Comparison of ENCODE assay signal across 31 mouse cellular contexts in the genomic region with DNA sequence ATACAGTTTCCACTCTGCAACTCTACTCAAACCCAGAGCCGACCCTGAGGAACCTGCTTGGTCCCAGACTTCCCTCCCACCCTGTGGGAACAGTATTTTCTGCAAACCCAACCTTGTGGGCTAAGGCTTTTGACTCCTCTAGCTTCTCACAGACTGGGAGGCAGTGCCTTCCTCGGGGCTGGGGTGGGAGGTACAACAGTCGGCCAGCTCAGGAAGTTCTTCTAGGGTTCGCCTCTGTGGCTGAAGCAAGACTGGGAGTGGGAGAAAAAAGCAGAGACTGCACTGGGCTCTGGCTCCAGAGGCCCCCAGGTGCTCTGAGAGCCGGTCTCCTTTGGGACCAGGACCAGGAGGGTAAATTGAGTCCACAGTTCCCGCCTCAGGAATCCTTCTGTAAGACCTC. TPM values are rescaled to one million over a fixed set of nuclear protein-coding genes. Genes with fewer than 3 reads are reported as not detected.
A peak's percentile ranks its signal among the peaks of the same experiment; 100 is the strongest.
DNase-seq lines count a peak whose midpoint lies in the region; ATAC-seq and TF ChIP-seq lines count a peak whose summit lies in the region.
"Had no signal": no experiment of that assay in that cellular context is flagged by ENCODE, and none has a peak within 500 bp of the region (broad histone marks: within the 10 kb centered on the region; RNA-seq: fewer than 3 reads in every experiment).

No protein-coding gene starts in this region.

- 78% methylated on average over 6 of the region's 6 CpGs for WGBS in hindbrain, embryonic 13.5 days
- WGBS in hindbrain, embryonic 10.5 days: 77% methylated on average over 6 of the region's 6 CpGs
- 58% methylated on average over 6 of the region's 6 CpGs for WGBS in liver, embryonic 13.5 days (ENCODE audit: insufficient replicate concordance)
- WGBS in liver, embryonic 16.5 days (ENCODE audit: insufficient replicate concordance): 64% methylated on average over 6 of the region's 6 CpGs
- 77% methylated on average over 6 of the region's 6 CpGs for WGBS in lung, postnatal 0 days
- 82% methylated on average over 6 of the region's 6 CpGs for WGBS in midbrain, embryonic 11.5 days

- peaks cover 93% of the 10 kb centered on the region for H3K36me3 ChIP-seq in hindbrain, embryonic 13.5 days
- peaks cover 96% of the 10 kb centered on the region for H3K36me3 ChIP-seq in hindbrain, embryonic 10.5 days
- H3K36me3 ChIP-seq in liver, embryonic 13.5 days: peaks cover 98% of the 10 kb centered on the region
- peaks cover 86% of the 10 kb centered on the region for H3K36me3 ChIP-seq in liver, embryonic 16.5 days (ENCODE audit: control insufficient read depth, insufficient read depth)
- peaks cover 33% of the 10 kb centered on the region; the same call in 1 of the 2 replicates for H3K36me3 ChIP-seq in lung, postnatal 0 days (ENCODE audit: insufficient read depth, low read length)
- H3K36me3 ChIP-seq in midbrain, embryonic 11.5 days (ENCODE audit: control insufficient read depth, insufficient read depth, low read length): peaks cover 19% of the 10 kb centered on the region

- no peak overlapping the region for H3K4me2 ChIP-seq in hindbrain, embryonic 13.5 days
- H3K4me2 ChIP-seq in liver, embryonic 13.5 days: no peak overlapping the region
- H3K4me2 ChIP-seq in liver, embryonic 16.5 days (ENCODE audit: low read depth, low read length): no peak overlapping the region
- no peak overlapping the region for H3K4me2 ChIP-seq in lung, postnatal 0 days (replicated peaks; ENCODE audit: low read depth, low read length)
- no peak overlapping the region for H3K4me2 ChIP-seq in midbrain, embryonic 11.5 days
- H3K4me2 ChIP-seq: forebrain, embryonic 13.5 days; heart, embryonic 13.5 days; hindbrain, embryonic 12.5 days; lung, embryonic 14.5 days; midbrain, embryonic 13.5 days; neural tube, embryonic 13.5 days had no signal

- no peak overlapping the region for H3K27ac ChIP-seq in hindbrain, embryonic 13.5 days
- H3K27ac ChIP-seq in hindbrain, embryonic 10.5 days: no peak overlapping the region
- H3K27ac ChIP-seq in liver, embryonic 13.5 days: peak overlapping the region; percentile 99
- H3K27ac ChIP-seq in liver, embryonic 16.5 days (ENCODE audit: low read length): peak overlapping the region; percentile 3
- no peak overlapping the region for H3K27ac ChIP-seq in lung, postnatal 0 days (ENCODE audit: low read length)
- no peak overlapping the region for H3K27ac ChIP-seq in midbrain, embryonic 11.5 days (ENCODE audit: low read depth, low read length)
- H3K27ac ChIP-seq: forebrain, embryonic 13.5 days; gastrocnemius, adult 2 months; heart, adult 2 months; heart, embryonic 13.5 days; hindbrain, embryonic 12.5 days; midbrain, embryonic 13.5 days; neural tube, embryonic 13.5 days had no signal

- 0 out of 2 replicates have a peak overlapping the region, but pooled peaks have one; percentile 35 for H3K9ac ChIP-seq in hindbrain, embryonic 13.5 days
- peak overlapping the region; percentile 28; the same call in 1 of the 2 replicates for H3K9ac ChIP-seq in liver, embryonic 13.5 days
- H3K9ac ChIP-seq in liver, embryonic 16.5 days (ENCODE audit: low read depth, low read length): no peak overlapping the region
- no peak overlapping the region for H3K9ac ChIP-seq in lung, postnatal 0 days (replicated peaks; ENCODE audit: low read depth)
- no peak overlapping the region for H3K9ac ChIP-seq in midbrain, embryonic 11.5 days (ENCODE audit: low read length)
- H3K9ac ChIP-seq: forebrain, embryonic 13.5 days; heart, embryonic 13.5 days; hindbrain, embryonic 12.5 days; lung, embryonic 14.5 days; midbrain, embryonic 13.5 days; neural tube, embryonic 13.5 days had no signal

- TF ChIP-seq CTCF in lung, postnatal 0 days (IDR thresholded peaks at IDR 0.05): no peak

- no peak for DNase-seq in hindbrain, embryonic 10.5 days (ENCODE audit: low spot score)
- no peak for DNase-seq in liver, embryonic 13.5 days
- DNase-seq in liver: no peak
- peak; percentile 38 to 55 for DNase-seq in thymus, postnatal 36 days
- DNase-seq in lung, postnatal 0 days (ENCODE audit: low spot score): no peak
- DNase-seq in midbrain, embryonic 11.5 days (ENCODE audit: low spot score, missing footprints): no peak
- DNase-seq: adrenal gland, adult 2 months; adrenal gland, postnatal 36 days; cerebellum, adult 2 months; cerebellum, postnatal 36 days; gastrocnemius, adult 2 months; gastrocnemius, postnatal 36 days; heart, adult 2 months; heart, postnatal 14 days; kidney, adult 8-10 months; kidney, postnatal 14 days; left cerebral cortex, postnatal 4 days; lung, embryonic 14.5 days; lung, postnatal 36 days had no signal

- H3K4me3 ChIP-seq in hindbrain, embryonic 13.5 days: no peak overlapping the region
- no peak overlapping the region for H3K4me3 ChIP-seq in hindbrain, embryonic 10.5 days
- H3K4me3 ChIP-seq in liver, embryonic 13.5 days (replicated peaks): no peak overlapping the region
- H3K4me3 ChIP-seq in liver, embryonic 16.5 days (ENCODE audit: low read depth, low read length): no peak overlapping the region
- no peak overlapping the region for H3K4me3 ChIP-seq in lung, postnatal 0 days (ENCODE audit: low read depth, low read length)
- H3K4me3 ChIP-seq in midbrain, embryonic 11.5 days (ENCODE audit: low read depth, low read length): no peak overlapping the region
- H3K4me3 ChIP-seq: forebrain, embryonic 13.5 days; gastrocnemius, adult 2 months; heart, adult 2 months; heart, embryonic 13.5 days; hindbrain, embryonic 12.5 days; megakaryocyte, embryonic 14.5 days; midbrain, embryonic 13.5 days; neural tube, embryonic 13.5 days had no signal

- H3K27me3 ChIP-seq in hindbrain, embryonic 13.5 days: no peaks in the 10 kb centered on the region
- H3K27me3 ChIP-seq in hindbrain, embryonic 10.5 days (ENCODE audit: insufficient read depth, poor library complexity, severe bottlenecking): no peaks in the 10 kb centered on the region
- H3K27me3 ChIP-seq in liver, embryonic 13.5 days: no peaks in the 10 kb centered on the region
- H3K27me3 ChIP-seq in liver, embryonic 16.5 days (ENCODE audit: control insufficient read depth, insufficient read depth, low read depth, low read length): no peaks in the 10 kb centered on the region
- no peaks in the 10 kb centered on the region for H3K27me3 ChIP-seq in lung, postnatal 0 days (replicated peaks; ENCODE audit: insufficient read depth, low read length)
- no peaks in the 10 kb centered on the region for H3K27me3 ChIP-seq in midbrain, embryonic 11.5 days (ENCODE audit: control insufficient read depth, insufficient read depth, low read length)
- H3K27me3 ChIP-seq: forebrain, embryonic 13.5 days; heart, embryonic 13.5 days; hindbrain, embryonic 12.5 days; megakaryocyte, embryonic 14.5 days; midbrain, embryonic 13.5 days; neural tube, embryonic 13.5 days had no signal

- no peaks in the 10 kb centered on the region for H3K4me1 ChIP-seq in hindbrain, embryonic 13.5 days (replicated peaks)
- no peaks in the 10 kb centered on the region for H3K4me1 ChIP-seq in hindbrain, embryonic 10.5 days (replicated peaks)
- H3K4me1 ChIP-seq in liver, embryonic 13.5 days (replicated peaks): peaks cover 98% of the 10 kb centered on the region
- H3K4me1 ChIP-seq in liver, embryonic 16.5 days (ENCODE audit: control insufficient read depth, low read depth, low read length): peaks cover 71% of the 10 kb centered on the region
- no peaks in the 10 kb centered on the region for H3K4me1 ChIP-seq in lung, postnatal 0 days (ENCODE audit: insufficient read depth, low read depth, low read length)
- H3K4me1 ChIP-seq in midbrain, embryonic 11.5 days (ENCODE audit: control insufficient read depth, insufficient read depth, low read length): no peaks in the 10 kb centered on the region
- H3K4me1 ChIP-seq: forebrain, embryonic 13.5 days; hindbrain, embryonic 12.5 days; midbrain, embryonic 13.5 days; neural tube, embryonic 13.5 days had no signal

- no peak for ATAC-seq in hindbrain, embryonic 13.5 days (ENCODE audit: low FRiP score)
- ATAC-seq in liver, embryonic 13.5 days (ENCODE audit: low read depth): no peak
- no peak for ATAC-seq in liver, embryonic 16.5 days (ENCODE audit: low read depth)
- ATAC-seq in lung, postnatal 0 days: no peak
- ATAC-seq in midbrain, embryonic 11.5 days (ENCODE audit: low FRiP score): no peak
- ATAC-seq: activated CD4-positive, CD25-positive, alpha-beta regulatory T cell, adult 4 months; CD4-positive, CD25-positive, alpha-beta regulatory T cell, adult 4 months; forebrain, embryonic 13.5 days; intestine, embryonic 16.5 days; midbrain, embryonic 13.5 days had no signal

- no peaks in the 10 kb centered on the region for H3K9me3 ChIP-seq in hindbrain, embryonic 13.5 days
- no peaks in the 10 kb centered on the region for H3K9me3 ChIP-seq in hindbrain, embryonic 10.5 days
- H3K9me3 ChIP-seq in liver, embryonic 13.5 days (replicated peaks): no peaks in the 10 kb centered on the region
- no peaks in the 10 kb centered on the region for H3K9me3 ChIP-seq in liver, embryonic 16.5 days (replicated peaks; ENCODE audit: control insufficient read depth, low read length)
- no peaks in the 10 kb centered on the region for H3K9me3 ChIP-seq in lung, postnatal 0 days (ENCODE audit: low read length)
- no peaks in the 10 kb centered on the region for H3K9me3 ChIP-seq in midbrain, embryonic 11.5 days (ENCODE audit: control insufficient read depth, low read length)
- H3K9me3 ChIP-seq: forebrain, embryonic 13.5 days; heart, embryonic 13.5 days; hindbrain, embryonic 12.5 days; megakaryocyte, embryonic 14.5 days; midbrain, embryonic 13.5 days; neural tube, embryonic 13.5 days had no signal

- TF ChIP-seq EP300 in lung, postnatal 0 days (IDR thresholded peaks at IDR 0.05): no peak

RNA-seq across cellular contexts. Expression of gene Pnpo, which starts 9.1 kb away (rescaled TPM):
- 20.5 and 22.6 TPM in 2 replicates for polyA plus RNA-seq in hindbrain, embryonic 13.5 days (2015; fragmentation: Nextera tagmentation; extraction: Ambion mirVana)
- 31.4 and 36.4 TPM in 2 replicates for polyA plus RNA-seq in hindbrain, embryonic 10.5 days (2016; fragmentation: Nextera tagmentation; extraction: Ambion mirVana)
- 652 and 660 TPM in 2 replicates for polyA plus RNA-seq in liver, embryonic 13.5 days (2015; fragmentation: Nextera tagmentation; extraction: Ambion mirVana)
- 688 and 719 TPM in 2 replicates for polyA plus RNA-seq in liver, embryonic 16.5 days (2015; fragmentation: Nextera tagmentation; extraction: Ambion mirVana)
- 28.7 and 30.0 TPM in 2 replicates for polyA plus RNA-seq in lung, postnatal 0 days (2015; fragmentation: Nextera tagmentation; extraction: Ambion mirVana)
- polyA plus RNA-seq in midbrain, embryonic 11.5 days (2014; fragmentation: Nextera tagmentation; extraction: Ambion mirVana): 23.1 and 24.4 TPM in 2 replicates

RNA-seq across cellular contexts. Expression of gene Prr15l, which starts 25.0 kb away (rescaled TPM):
- 0.29 and 0.43 TPM in 2 replicates for polyA plus RNA-seq in hindbrain, embryonic 13.5 days (2015; fragmentation: Nextera tagmentation; extraction: Ambion mirVana)
- polyA plus RNA-seq in hindbrain, embryonic 10.5 days (2016; fragmentation: Nextera tagmentation; extraction: Ambion mirVana): 0.37 and 0.75 TPM in 2 replicates
- 4.4 and 5.2 TPM in 2 replicates for polyA plus RNA-seq in liver, embryonic 13.5 days (2015; fragmentation: Nextera tagmentation; extraction: Ambion mirVana)
- 4.8 and 7.1 TPM in 2 replicates for polyA plus RNA-seq in liver, embryonic 16.5 days (2015; fragmentation: Nextera tagmentation; extraction: Ambion mirVana)
- polyA plus RNA-seq in lung, postnatal 0 days (2015; fragmentation: Nextera tagmentation; extraction: Ambion mirVana): 126 and 127 TPM in 2 replicates
- 0.12 and 0.19 TPM in 2 replicates for polyA plus RNA-seq in midbrain, embryonic 11.5 days (2014; fragmentation: Nextera tagmentation; extraction: Ambion mirVana)
- polyA plus RNA-seq: adrenal gland, adult 2 months; cerebellum, adult 2 months; frontal cortex, adult 2 months; midbrain, embryonic 13.5 days; neural tube, embryonic 13.5 days had no signal

RNA-seq across cellular contexts. Expression of gene Sp2, which starts 29.9 kb away (rescaled TPM):
- 15.9 and 17.2 TPM in 2 replicates for polyA plus RNA-seq in hindbrain, embryonic 13.5 days (2015; fragmentation: Nextera tagmentation; extraction: Ambion mirVana)
- 29.5 and 31.4 TPM in 2 replicates for polyA plus RNA-seq in hindbrain, embryonic 10.5 days (2016; fragmentation: Nextera tagmentation; extraction: Ambion mirVana)
- polyA plus RNA-seq in liver, embryonic 13.5 days (2015; fragmentation: Nextera tagmentation; extraction: Ambion mirVana): 13.0 and 15.3 TPM in 2 replicates
- polyA plus RNA-seq in liver, embryonic 16.5 days (2015; fragmentation: Nextera tagmentation; extraction: Ambion mirVana): 15.8 and 18.6 TPM in 2 replicates
- 9.1 and 10.6 TPM in 2 replicates for polyA plus RNA-seq in lung, postnatal 0 days (2015; fragmentation: Nextera tagmentation; extraction: Ambion mirVana)
- polyA plus RNA-seq in midbrain, embryonic 11.5 days (2014; fragmentation: Nextera tagmentation; extraction: Ambion mirVana): 22.2 and 26.3 TPM in 2 replicates

RNA-seq across cellular contexts. Expression of gene Cdk5rap3, which starts 36.6 kb away (rescaled TPM):
- 92.9 and 100 TPM in 2 replicates for polyA plus RNA-seq in hindbrain, embryonic 13.5 days (2015; fragmentation: Nextera tagmentation; extraction: Ambion mirVana)
- 112 and 124 TPM in 2 replicates for polyA plus RNA-seq in hindbrain, embryonic 10.5 days (2016; fragmentation: Nextera tagmentation; extraction: Ambion mirVana)
- 39.6 and 44.4 TPM in 2 replicates for polyA plus RNA-seq in liver, embryonic 13.5 days (2015; fragmentation: Nextera tagmentation; extraction: Ambion mirVana)
- 36.9 and 38.8 TPM in 2 replicates for polyA plus RNA-seq in liver, embryonic 16.5 days (2015; fragmentation: Nextera tagmentation; extraction: Ambion mirVana)
- 46.4 and 48.0 TPM in 2 replicates for polyA plus RNA-seq in lung, postnatal 0 days (2015; fragmentation: Nextera tagmentation; extraction: Ambion mirVana)
- 91.4 and 92.8 TPM in 2 replicates for polyA plus RNA-seq in midbrain, embryonic 11.5 days (2014; fragmentation: Nextera tagmentation; extraction: Ambion mirVana)

Comparison
In these comparisons a context has a peak if more than half of its experiments do, and no peak if none do; other contexts are left out.
1. H3K9ac ChIP-seq: peak in hindbrain, embryonic 13.5 days (single experiment) and liver, embryonic 13.5 days (single experiment); none in liver, embryonic 16.5 days (single experiment), lung, postnatal 0 days (single experiment) and midbrain, embryonic 11.5 days (single experiment).
2. H3K27ac ChIP-seq: peak in liver, embryonic 13.5 days (single experiment) and liver, embryonic 16.5 days (single experiment); none in hindbrain, embryonic 13.5 days (single experiment), hindbrain, embryonic 10.5 days (single experiment), lung, postnatal 0 days (single experiment) and midbrain, embryonic 11.5 days (single experiment).
3. DNase-seq: peak in thymus, postnatal 36 days (2 of 2); none in hindbrain, embryonic 10.5 days (single experiment), liver, embryonic 13.5 days (single experiment), liver (single experiment), lung, postnatal 0 days (single experiment) and midbrain, embryonic 11.5 days (single experiment).
4. RNA of gene Pnpo, which starts 9.1 kb away (polyA plus RNA-seq): 688 to 719 TPM in liver, embryonic 16.5 days and 652 to 660 TPM in liver, embryonic 13.5 days; 31.4 to 36.4 TPM in hindbrain, embryonic 10.5 days, 28.7 to 30.0 TPM in lung, postnatal 0 days, 23.1 to 24.4 TPM in midbrain, embryonic 11.5 days and 20.5 to 22.6 TPM in hindbrain, embryonic 13.5 days; every median in the first group is over 10 times any median in the second.
5. RNA of gene Prr15l, which starts 25.0 kb away (polyA plus RNA-seq): 126 to 127 TPM in lung, postnatal 0 days; 4.8 to 7.1 TPM in liver, embryonic 16.5 days, 4.4 to 5.2 TPM in liver, embryonic 13.5 days, 0.37 to 0.75 TPM in hindbrain, embryonic 10.5 days, 0.29 to 0.43 TPM in hindbrain, embryonic 13.5 days and 0.12 to 0.19 TPM in midbrain, embryonic 11.5 days; every median in the first group is over 10 times any median in the second.